Mouse (Mus musculus) adrenal gland, postnatal 10 days (tissue): ENCODE measurements at regions not wholly inside any gene's neighbourhood (a gene's known extent, or its start where the extent isn't known, plus 50 kb on each side); places are given as distances from the start of the nearest gene placed in this dataset.

Experiments used
- DNase-seq: peaks from one replicate; pipeline ENCODE4 v3.0.0; 2021; ENCODE audit warnings: mixed read lengths

- DNase-seq, result no peak
Observed at GRCm38 (mm10) chr10:16751546-16751945, 971.5 kb upstream of the Cited2 start.

- DNase-seq, result no peak
Observed at GRCm38 (mm10) chr10:16789641-16790243, 933.3 kb upstream of the Cited2 start.

GRCm38 (mm10) chr10:16803978-16804377, 919.0 kb upstream of the Cited2 start:
- DNase-seq, result no peak

- DNase-seq, result no peak
Observed at GRCm38 (mm10) chr10:16810716-16811115, 912.3 kb upstream of the Cited2 start.

- DNase-seq, result no peak
Observed at GRCm38 (mm10) chr10:16814013-16814412, 909.0 kb upstream of the Cited2 start.

- no peak for DNase-seq
Observed at GRCm38 (mm10) chr10:16861534-16861933, 861.5 kb upstream of the Cited2 start.

GRCm38 (mm10) chr10:16866914-16867313, 856.1 kb upstream of the Cited2 start:
- DNase-seq, result no peak

- no peak for DNase-seq
Observed at GRCm38 (mm10) chr10:16874131-16874530, 848.9 kb upstream of the Cited2 start.

- no peak for DNase-seq
Observed at GRCm38 (mm10) chr10:16878197-16878596, 844.8 kb upstream of the Cited2 start.

- no peak for DNase-seq
Observed at GRCm38 (mm10) chr10:16893316-16893715, 829.7 kb upstream of the Cited2 start.

GRCm38 (mm10) chr10:16895332-16895731, 827.7 kb upstream of the Cited2 start:
- no peak for DNase-seq

GRCm38 (mm10) chr10:16922888-16923287, 800.1 kb upstream of the Cited2 start:
- DNase-seq, result no peak

- no peak for DNase-seq
Observed at GRCm38 (mm10) chr10:16923851-16924250, 799.2 kb upstream of the Cited2 start.

GRCm38 (mm10) chr10:16937705-16938104, 785.3 kb upstream of the Cited2 start:
- no peak for DNase-seq

- DNase-seq, result no peak
Observed at GRCm38 (mm10) chr10:16951636-16952035, 771.4 kb upstream of the Cited2 start.

- DNase-seq, result no peak
Observed at GRCm38 (mm10) chr10:16960971-16961370, 762.0 kb upstream of the Cited2 start.

GRCm38 (mm10) chr10:16962463-16962862, 760.6 kb upstream of the Cited2 start:
- DNase-seq, result no peak

- DNase-seq, result no peak
Observed at GRCm38 (mm10) chr10:16978770-16979169, 744.2 kb upstream of the Cited2 start.

- DNase-seq, result peak; percentile 27
Observed at GRCm38 (mm10) chr10:16990227-16990626, 732.8 kb upstream of the Cited2 start.

- DNase-seq, result peak; percentile 27
Observed at GRCm38 (mm10) chr10:16993789-16994188, 729.2 kb upstream of the Cited2 start.

- DNase-seq, result peak; percentile 38
Observed at GRCm38 (mm10) chr10:16994526-16994925, 728.5 kb upstream of the Cited2 start.

- DNase-seq, result no peak
Observed at GRCm38 (mm10) chr10:16995010-16995409, 728.0 kb upstream of the Cited2 start.

GRCm38 (mm10) chr10:16996820-16997466, 726.1 kb upstream of the Cited2 start:
- DNase-seq, result no peak

- no peak for DNase-seq
Observed at GRCm38 (mm10) chr10:17001320-17001719, 721.7 kb upstream of the Cited2 start.
